Mouse (Mus musculus) adrenal gland, postnatal 10 days (tissue): ENCODE results near the gene Cklf. TPM values are rescaled to one million over a fixed set of nuclear protein-coding genes. Genes with fewer than 3 reads are reported as not detected.

Experiments used
- DNase-seq: peaks from one replicate; pipeline ENCODE4 v3.0.0; 2021; ENCODE audit warnings: mixed read lengths
- long read RNA-seq, 2 experiments: library from polyadenylated mRNA; stranded (forward); transcript quantifications; one replicate each; pipeline ENCODE4 v2.0.0; 2021
- total RNA-seq, 2 experiments: library from RNA; stranded (reverse); gene quantifications; 2 replicates each; pipeline ENCODE4 v1.2.3; 2021

The Cklf gene
- 10 to 100 TPM; 45.5 to 67.3 TPM for total RNA-seq
- long read RNA-seq, experiment 1, transcript Cklf-201 (4 exons, 667 nt) = major isoform, 48 of 55 reads
- long read RNA-seq, experiment 1, partial matches to known transcripts = 2 of 55 reads
- long read RNA-seq, experiment 1, other reads (novel, unspliced or antisense) = 2 of 55 reads
- long read RNA-seq, experiment 2, transcript Cklf-201 (4 exons, 667 nt) = major isoform, 31 of 34 reads
- long read RNA-seq, experiment 2, partial matches to known transcripts = 0 of 34 reads
- long read RNA-seq, experiment 2, other reads (novel, unspliced or antisense) = 1 of 34 reads

GRCm38 (mm10) chr8:104250439-104251367 lies at the start of gene Cklf:
Cklf (plus strand) TSS chr8:104250861.
- peak; percentile 91 for DNase-seq

- no peak for DNase-seq
These were observed 49.0 kb upstream of the Cklf start for GRCm38 (mm10) chr8:104201622-104202021.

GRCm38 (mm10) chr8:104202320-104202719 lies 48.3 kb upstream of the Cklf start:
- no peak for DNase-seq

GRCm38 (mm10) chr8:104205292-104205691 lies 45.4 kb upstream of the Cklf start:
- DNase-seq = no peak

GRCm38 (mm10) chr8:104217601-104218000 lies 33.1 kb upstream of the Cklf start:
- no peak for DNase-seq

- DNase-seq = peak; percentile 71
These were observed 31.6 kb upstream of the Cklf start for GRCm38 (mm10) chr8:104219079-104219478.

- peak; percentile 85 for DNase-seq
These were observed 30.9 kb upstream of the Cklf start for GRCm38 (mm10) chr8:104219806-104220205.

GRCm38 (mm10) chr8:104227048-104227447 lies 23.6 kb upstream of the Cklf start:
- no peak for DNase-seq

- no peak for DNase-seq
These were observed 20.3 kb upstream of the Cklf start for GRCm38 (mm10) chr8:104230377-104230776.

- no peak for DNase-seq
These were observed 18.6 kb upstream of the Cklf start for GRCm38 (mm10) chr8:104232039-104232438.

- DNase-seq = no peak
These were observed 17.7 kb upstream of the Cklf start for GRCm38 (mm10) chr8:104232919-104233318.

- peak; percentile 39 for DNase-seq
These were observed 16.1 kb upstream of the Cklf start for GRCm38 (mm10) chr8:104234573-104234972.

GRCm38 (mm10) chr8:104239418-104239861 lies 11.2 kb upstream of the Cklf start:
- DNase-seq = no peak

GRCm38 (mm10) chr8:104242038-104242644 lies 8.5 kb upstream of the Cklf start:
- DNase-seq = no peak

GRCm38 (mm10) chr8:104246621-104247020 lies 4.0 kb upstream of the Cklf start:
- DNase-seq = no peak

- DNase-seq = peak; percentile 27
These were observed 3.4 kb upstream of the Cklf start for GRCm38 (mm10) chr8:104247054-104247907.

- peak; percentile 19 for DNase-seq
These were observed 2.8 kb upstream of the Cklf start for GRCm38 (mm10) chr8:104247908-104248275.

- peak; percentile 92 for DNase-seq
These were observed 2.4 kb upstream of the Cklf start, which contains the start of gene Tk2 for GRCm38 (mm10) chr8:104248276-104248675. Tk2 (minus strand) TSS chr8:104248558.

GRCm38 (mm10) chr8:104249442-104249996 lies 1.1 kb upstream of the Cklf start:
- no peak for DNase-seq

GRCm38 (mm10) chr8:104251461-104251860 lies 800 bp downstream of the Cklf start:
- no peak for DNase-seq

GRCm38 (mm10) chr8:104253016-104253415 lies 2.4 kb downstream of the Cklf start:
- DNase-seq = peak; percentile 38
